Mouse (Mus musculus) heart, embryonic 14.5 days (tissue): Measurements from ENCODE around the gene Pax3. TPM values are rescaled to one million over a fixed set of nuclear protein-coding genes. Genes with fewer than 3 reads are reported as not detected.

ENCODE experiments used
- ATAC-seq: fragments of 200-750 bp; cut with Nextera tagmentation; 2 replicates; pipeline ENCODE4 v1.8.0; 2017; ENCODE audit warnings: low read depth, moderate TSS enrichment; ENCODE audit not compliant: insufficient number of reproducible peaks, insufficient read depth, low FRiP score
- H3K27ac ChIP-seq, 2 experiments: fragments of 200-500 bp in 1 of 2; fragments of 300-500 bp in 1 of 2; sonication (generic) in 1 of 2; replicated peaks in 1 of 2; 2 replicates each; pipeline ENCODE4 v1.5.1; 2012 to 2014; ENCODE audit warnings: low read depth in 2 of 2, low read length in 2 of 2, control low read depth in 1 of 2, mild to moderate bottlenecking in 1 of 2, mixed read lengths in 1 of 2; ENCODE audit not compliant: control insufficient read depth in 1 of 2, insufficient read depth in 1 of 2
- H3K27me3 ChIP-seq: fragments of 300-500 bp; sonication (generic); 2 replicates; pipeline ENCODE4 v1.6.1; 2014; ENCODE audit warnings: mild to moderate bottlenecking, low read length, control low read depth; ENCODE audit not compliant: control insufficient read depth, insufficient read depth
- H3K36me3 ChIP-seq: fragments of 300-500 bp; sonication (generic); 2 replicates; pipeline ENCODE4 v1.6.1; 2014; ENCODE audit warnings: mild to moderate bottlenecking, control low read depth, low read length, mixed read lengths; ENCODE audit not compliant: control insufficient read depth, insufficient read depth
- H3K4me1 ChIP-seq, 2 experiments: fragments of 200-500 bp in 1 of 2; fragments of 300-500 bp in 1 of 2; sonication (generic) in 1 of 2; 2 replicates each; pipeline ENCODE4 v1.6.1; 2012 to 2014; ENCODE audit warnings: low read length in 2 of 2, control low read depth in 1 of 2, mixed read lengths in 1 of 2; ENCODE audit not compliant: control insufficient read depth in 2 of 2, insufficient read depth in 2 of 2
- H3K4me2 ChIP-seq: fragments of 300-500 bp; sonication (generic); 2 replicates; pipeline ENCODE4 v1.6.1; 2014; ENCODE audit warnings: mild to moderate bottlenecking, low read length
- H3K4me3 ChIP-seq, 2 experiments: fragments of 200-500 bp in 1 of 2; fragments of 300-500 bp in 1 of 2; sonication (generic) in 1 of 2; 2 replicates each; pipeline ENCODE4 v1.5.1; 2012 to 2014; ENCODE audit warnings: low read length in 2 of 2, mild to moderate bottlenecking in 2 of 2, control low read depth in 1 of 2, low read depth in 1 of 2, moderate library complexity in 1 of 2; ENCODE audit not compliant: control insufficient read depth in 1 of 2, insufficient read depth in 1 of 2
- H3K9ac ChIP-seq: fragments of 300-500 bp; sonication (generic); 2 replicates; pipeline ENCODE4 v1.6.1; 2014; ENCODE audit warnings: mild to moderate bottlenecking, low read length
- H3K9me3 ChIP-seq: fragments of 300-500 bp; sonication (generic); 2 replicates; pipeline ENCODE4 v1.6.1; 2016; ENCODE audit warnings: low read length, control low read depth; ENCODE audit not compliant: control insufficient read depth
- WGBS: fragments of 180-500 bp; shearing (Covaris S2); extraction: QIAGEN DNeasy Blood & Tissue Kit; methylation state at CpG from one replicate; pipeline ENCODE4 v1.1.7; 2014; 5-methylcytosine and 5-hydroxymethylcytosine counted together
- polyA plus RNA-seq: library from polyadenylated mRNA; unstranded; fragments of >200 nt; fragmentation: Nextera tagmentation; extraction: Ambion mirVana; gene quantifications from 2 replicates; pipeline ENCODE4 v1.2.1, GENCODE M21; 2014

Gene Pax3
- polyA plus RNA-seq, 1 experiment from 2014 or later, result 0.08 TPM

GRCm38 (mm10) chr1:78197351-78198234, 659 bp upstream of the Pax3 start:
- H3K4me1 ChIP-seq, result peaks cover 9 to 13% of the 10 kb centered on the region in 2 experiments; a peak in 3 of 4 replicates
- no peak for ATAC-seq

GRCm38 (mm10) chr1:78195771-78196712, 892 bp downstream of the Pax3 start:
- Histone ChIP-seq H3K36me3 (no peaks in the 10 kb centered on the region), H3K27me3 (peaks cover 100% of the 10 kb centered on the region), H3K9me3 (no peaks in the 10 kb centered on the region), H3K4me2 (peak overlapping the region; percentile 62), H3K27ac (no peak overlapping the region), H3K4me3 (peak overlapping the region; percentile 16 to 36; a peak in 3 of 4 replicates), H3K4me1 (peaks cover 9 to 13% of the 10 kb centered on the region in 2 experiments; a peak in 3 of 4 replicates), H3K9ac (no peak overlapping the region)
- ATAC-seq, result no peak
- 1% methylated on average over 42 of the region's 42 CpGs for WGBS

More at GRCm38 (mm10) chr1:78197351-78198234, 659 bp upstream of the Pax3 start:
- no peaks in the 10 kb centered on the region for H3K36me3 ChIP-seq
- H3K4me3 ChIP-seq, result peak overlapping the region; percentile 16 to 36; a peak in 3 of 4 replicates
- H3K27me3 ChIP-seq, result peaks cover 97% of the 10 kb centered on the region
- H3K9ac ChIP-seq, result no peak overlapping the region
- 2% methylated on average over 21 of the region's 21 CpGs for WGBS
- H3K9me3 ChIP-seq, result no peaks in the 10 kb centered on the region
- no peak overlapping the region for H3K27ac ChIP-seq
- peak overlapping the region; percentile 62 for H3K4me2 ChIP-seq

GRCm38 (mm10) chr1:78195145-78195544, 1.8 kb downstream of the Pax3 start:
- 3% methylated on average over 21 of the region's 21 CpGs for WGBS
- Histone ChIP-seq H3K9me3 (no peaks in the 10 kb centered on the region), H3K4me3 (no peak overlapping the region), H3K9ac (no peak overlapping the region), H3K36me3 (no peaks in the 10 kb centered on the region), H3K4me1 (peaks cover 9 to 13% of the 10 kb centered on the region in 2 experiments; a peak in 3 of 4 replicates), H3K4me2 (no peak overlapping the region), H3K27me3 (peaks cover 100% of the 10 kb centered on the region), H3K27ac (no peak overlapping the region)
- ATAC-seq, result no peak

- Histone ChIP-seq H3K36me3 (no peaks in the 10 kb centered on the region), H3K9me3 (no peaks in the 10 kb centered on the region), H3K4me3 (no peak overlapping the region), H3K4me1 (peaks cover 9 to 15% of the 10 kb centered on the region in 2 experiments; a peak in 3 of 4 replicates), H3K27me3 (peaks cover 100% of the 10 kb centered on the region), H3K27ac (no peak overlapping the region), H3K9ac (no peak overlapping the region), H3K4me2 (no peak overlapping the region)
- no peak for ATAC-seq
- 10% methylated on average over 6 of the region's 6 CpGs for WGBS
Measured at GRCm38 (mm10) chr1:78194381-78195047, 2.4 kb downstream of the Pax3 start.

GRCm38 (mm10) chr1:78193465-78193991, 3.4 kb downstream of the Pax3 start:
- Histone ChIP-seq H3K4me3 (no peak overlapping the region), H3K4me1 (peaks cover 9 to 20% of the 10 kb centered on the region in 2 experiments; a peak in 3 of 4 replicates), H3K9me3 (no peaks in the 10 kb centered on the region), H3K4me2 (no peak overlapping the region), H3K36me3 (no peaks in the 10 kb centered on the region), H3K9ac (no peak overlapping the region), H3K27ac (no peak overlapping the region), H3K27me3 (peaks cover 100% of the 10 kb centered on the region)
- 2% methylated on average over 20 of the region's 20 CpGs for WGBS
- no peak for ATAC-seq

GRCm38 (mm10) chr1:78192746-78193464, 4.0 kb downstream of the Pax3 start:
- H3K27me3 ChIP-seq, result peaks cover 100% of the 10 kb centered on the region
- H3K4me2 ChIP-seq, result no peak overlapping the region

More at GRCm38 (mm10) chr1:78192746-78193464, 4.0 kb downstream of the Pax3 start:
- Histone ChIP-seq H3K36me3 (no peaks in the 10 kb centered on the region), H3K4me3 (no peak overlapping the region), H3K9ac (no peak overlapping the region), H3K9me3 (no peaks in the 10 kb centered on the region), H3K4me1 (peaks cover 9 to 20% of the 10 kb centered on the region in 2 experiments; a peak in 3 of 4 replicates), H3K27ac (no peak overlapping the region)
- 1% methylated on average over 20 of the region's 20 CpGs for WGBS
- no peak for ATAC-seq
